11 mouse cellular contexts compared by ENCODE assay signal in genomic region chr2:173426191-173427065, GRCm38 (mm10).
A peak's percentile ranks its signal among the peaks of the same experiment; 100 is the strongest.
DNase-seq lines count a peak whose midpoint lies in the region; ATAC-seq and TF ChIP-seq lines count a peak whose summit lies in the region.
"Had no signal": no experiment of that assay in that cellular context is flagged by ENCODE, and none has a peak within 500 bp of the region (broad histone marks: within the 10 kb centered on the region; RNA-seq: fewer than 3 reads in every experiment).

No protein-coding gene starts in this region.

- no peaks in the 10 kb centered on the region for H3K36me3 ChIP-seq in intestine, embryonic 15.5 days
- H3K36me3 ChIP-seq in intestine, postnatal 0 days (ENCODE audit: control insufficient read depth, insufficient read depth), result no peaks in the 10 kb centered on the region
- no peaks in the 10 kb centered on the region for H3K36me3 ChIP-seq in hindbrain, embryonic 13.5 days
- no peaks in the 10 kb centered on the region for H3K36me3 ChIP-seq in midbrain, embryonic 15.5 days (replicated peaks)
- H3K36me3 ChIP-seq: kidney, embryonic 15.5 days had no signal

- no peaks in the 10 kb centered on the region for H3K27me3 ChIP-seq in intestine, embryonic 15.5 days (replicated peaks)
- no peaks in the 10 kb centered on the region for H3K27me3 ChIP-seq in intestine, postnatal 0 days (replicated peaks; ENCODE audit: control insufficient read depth, insufficient read depth, low read length)
- no peaks in the 10 kb centered on the region for H3K27me3 ChIP-seq in hindbrain, embryonic 13.5 days
- H3K27me3 ChIP-seq in midbrain, embryonic 15.5 days (replicated peaks), result no peaks in the 10 kb centered on the region

- peak; percentile 41 for ATAC-seq in intestine, embryonic 15.5 days
- no peak for ATAC-seq in intestine, postnatal 0 days
- peak; percentile 43; the same call in 1 of the 2 replicates for ATAC-seq in hindbrain, embryonic 13.5 days (ENCODE audit: low FRiP score)
- peak; percentile 54; the same call in 1 of the 2 replicates for ATAC-seq in midbrain, embryonic 15.5 days (replicated peaks)

- WGBS in intestine, embryonic 15.5 days, result 75% methylated on average over 16 of the region's 16 CpGs
- WGBS in intestine, postnatal 0 days, result 73% methylated on average over 16 of the region's 16 CpGs
- WGBS in hindbrain, embryonic 13.5 days, result 50% methylated on average over 16 of the region's 16 CpGs
- WGBS in midbrain, embryonic 15.5 days, result 53% methylated on average over 16 of the region's 16 CpGs

- intact Hi-C loops in gastrocnemius, postnatal 14 days (cut with DNase I; ENCODE audit: low total_unique reads), result no loop called here

- H3K27ac ChIP-seq in intestine, embryonic 15.5 days, result no peak overlapping the region
- no peak overlapping the region for H3K27ac ChIP-seq in intestine, postnatal 0 days (ENCODE audit: low read depth, low read length)
- H3K27ac ChIP-seq in hindbrain, embryonic 13.5 days, result no peak overlapping the region
- H3K27ac ChIP-seq in midbrain, embryonic 15.5 days, result no peak overlapping the region
- H3K27ac ChIP-seq: kidney, embryonic 15.5 days had no signal

- H3K9me3 ChIP-seq in intestine, embryonic 15.5 days, result no peaks in the 10 kb centered on the region
- no peaks in the 10 kb centered on the region for H3K9me3 ChIP-seq in intestine, postnatal 0 days (ENCODE audit: control insufficient read depth)
- no peaks in the 10 kb centered on the region for H3K9me3 ChIP-seq in hindbrain, embryonic 13.5 days
- no peaks in the 10 kb centered on the region for H3K9me3 ChIP-seq in midbrain, embryonic 15.5 days
- H3K9me3 ChIP-seq: kidney, embryonic 15.5 days had no signal

- peak; percentile 98 for DNase-seq in Muller cell, postnatal 12 days (ENCODE audit: inconsistent ontology term)
- no peak for DNase-seq in gastrocnemius, postnatal 14 days
- DNase-seq in gastrocnemius, postnatal 4 days (ENCODE audit: low spot score in 2 of 2), result no peak
- DNase-seq in kidney, postnatal 36 days, result no peak
- DNase-seq: embryo, embryonic 11 days; lung, postnatal 36 days had no signal

- no peak overlapping the region for H3K9ac ChIP-seq in intestine, embryonic 15.5 days
- no peak overlapping the region for H3K9ac ChIP-seq in intestine, postnatal 0 days (ENCODE audit: low read depth, low read length)
- H3K9ac ChIP-seq in hindbrain, embryonic 13.5 days, result no peak overlapping the region
- H3K9ac ChIP-seq in midbrain, embryonic 15.5 days, result no peak overlapping the region
- H3K9ac ChIP-seq: kidney, embryonic 15.5 days had no signal

- no peak for TF ChIP-seq CTCF in intestine, postnatal 0 days (IDR thresholded peaks at IDR 0.05; ENCODE audit: low read depth)

- 0 out of 2 replicates have a peak, but pooled peaks cover 4% of the 10 kb centered on the region for H3K4me1 ChIP-seq in intestine, embryonic 15.5 days (replicated peaks)
- H3K4me1 ChIP-seq in intestine, postnatal 0 days (replicated peaks; ENCODE audit: control insufficient read depth, insufficient read depth, low read length), result no peaks in the 10 kb centered on the region
- H3K4me1 ChIP-seq in hindbrain, embryonic 13.5 days (replicated peaks), result peaks cover 13% of the 10 kb centered on the region
- no peaks in the 10 kb centered on the region for H3K4me1 ChIP-seq in midbrain, embryonic 15.5 days

- H3K4me2 ChIP-seq in intestine, embryonic 15.5 days (replicated peaks), result no peak overlapping the region
- H3K4me2 ChIP-seq in intestine, postnatal 0 days (replicated peaks; ENCODE audit: low read depth), result no peak overlapping the region
- no peak overlapping the region for H3K4me2 ChIP-seq in hindbrain, embryonic 13.5 days
- no peak overlapping the region for H3K4me2 ChIP-seq in midbrain, embryonic 15.5 days
- H3K4me2 ChIP-seq: kidney, embryonic 15.5 days had no signal

- H3K4me3 ChIP-seq in intestine, embryonic 15.5 days (replicated peaks), result no peak overlapping the region
- H3K4me3 ChIP-seq in intestine, postnatal 0 days (ENCODE audit: low read depth, low read length), result no peak overlapping the region
- H3K4me3 ChIP-seq in hindbrain, embryonic 13.5 days, result no peak overlapping the region
- H3K4me3 ChIP-seq in midbrain, embryonic 15.5 days, result no peak overlapping the region
- H3K4me3 ChIP-seq: kidney, embryonic 15.5 days had no signal
